Mouse (Mus musculus) ZHBTc4 (cell line): Measurements from ENCODE around the gene Olfr1183.
"Not testable (repeated sequence)": the region's sequence is repeated elsewhere in the genome, so short reads cannot be mapped to it uniquely, and the experiment has no call there.

Source experiments
- DNase-seq: peaks from one replicate; pipeline ENCODE4 v3.0.0-alpha.2; 2011; ENCODE audit warnings: low read depth, low spot score

Olfr1183 gene

GRCm38 (mm10) chr2:88454567-88454966 lies at the start of gene Olfr1183:
Olfr1183 (plus strand) TSS chr2:88454867.
- not testable (repeated sequence) for DNase-seq

- DNase-seq: no peak
These were observed 48.3 kb upstream of the Olfr1183 start, which contains the start of gene Olfr1179 for GRCm38 (mm10) chr2:88406353-88406752. Olfr1179 (minus strand) TSS chr2:88406453.

- no peak for DNase-seq
These were observed 35.6 kb upstream of the Olfr1183 start, which contains the start of gene Olfr1180 for GRCm38 (mm10) chr2:88419051-88419450. Olfr1180 (minus strand) TSS chr2:88419151.

GRCm38 (mm10) chr2:88426071-88426470 lies 28.6 kb upstream of the Olfr1183 start, which contains the start of gene Olfr1181:
Olfr1181 (minus strand) TSS chr2:88426171.
- DNase-seq: no peak

GRCm38 (mm10) chr2:88449031-88449430 lies 5.6 kb upstream of the Olfr1183 start, which contains the start of gene Gm13757:
Gm13757 (minus strand) TSS chr2:88449131.
- DNase-seq: no peak

GRCm38 (mm10) chr2:88483298-88483697 lies 28.6 kb downstream of the Olfr1183 start, which contains the start of gene Olfr1184:
Olfr1184 (plus strand) TSS chr2:88483598.
- no peak for DNase-seq

- no peak for DNase-seq
These were observed 38.4 kb downstream of the Olfr1183 start, which contains the start of gene Olfr1185-ps1 for GRCm38 (mm10) chr2:88493020-88493419. Olfr1185-ps1 (plus strand) TSS chr2:88493320.

- DNase-seq: no peak
These were observed 63.6 kb downstream of the Olfr1183 start, which contains the start of gene Olfr1186 for GRCm38 (mm10) chr2:88518251-88518650. Olfr1186 (plus strand) TSS chr2:88518551.
